Mouse (Mus musculus) small intestine, adult 2 months (tissue): Measurements from ENCODE around the gene Dnajb5.

Source experiments
- CTCF ChIP-seq: fragments of 200-500 bp; IDR thresholded peaks from 2 replicates; pipeline ENCODE4 v1.5.1; 2012; ENCODE audit warnings: low read depth, mild to moderate bottlenecking, control low read depth, inconsistent platforms, low read length, moderate library complexity, mixed read lengths; ENCODE audit not compliant: insufficient replicate concordance, insufficient read length; ENCODE audit errors: extremely low read depth
- POLR2A ChIP-seq: fragments of 200-500 bp; IDR thresholded peaks from 2 replicates; pipeline ENCODE4 v1.6.1; 2012; ENCODE audit warnings: low read depth, mild to moderate bottlenecking, control low read depth, inconsistent platforms, low read length, moderate library complexity

- TF ChIP-seq POLR2A (no peak), CTCF (no peak)
Measured at GRCm38 (mm10) chr4:42924095-42924710, 25.4 kb upstream of the Dnajb5 start.
